ENCODE assay signal across 13 mouse cellular contexts in genomic region chr2:144709285-144709684, GRCm38 (mm10).
DNase-seq lines count a peak whose midpoint lies in the region; ATAC-seq lines count a peak whose summit lies in the region.
"Had no signal": no experiment of that assay in that cellular context is flagged by ENCODE, and none has a peak within 500 bp of the region (broad histone marks: within the 10 kb centered on the region; RNA-seq: fewer than 3 reads in every experiment).

No protein-coding gene starts in this region.

- H3K4me1 ChIP-seq in kidney, embryonic 15.5 days = peaks cover 9% of the 10 kb centered on the region
- H3K4me1 ChIP-seq in liver, embryonic 12.5 days = no peaks in the 10 kb centered on the region

- 63% methylated on average over 1 of the region's 1 CpGs for WGBS in kidney, embryonic 15.5 days
- WGBS in liver, embryonic 12.5 days (ENCODE audit: insufficient replicate concordance) = 68% methylated on average over 1 of the region's 1 CpGs

- no peaks in the 10 kb centered on the region for H3K27me3 ChIP-seq in kidney, embryonic 15.5 days
- no peaks in the 10 kb centered on the region for H3K27me3 ChIP-seq in liver, embryonic 12.5 days (replicated peaks)
- H3K27me3 ChIP-seq: Patski had no signal

- no peak overlapping the region for H3K4me2 ChIP-seq in kidney, embryonic 15.5 days
- no peak overlapping the region for H3K4me2 ChIP-seq in liver, embryonic 12.5 days

- no peak for ATAC-seq in kidney, embryonic 15.5 days (replicated peaks; ENCODE audit: low FRiP score)
- ATAC-seq in liver, embryonic 12.5 days = no peak
- ATAC-seq: Patski had no signal

- no peak overlapping the region for H3K4me3 ChIP-seq in kidney, embryonic 15.5 days (replicated peaks)
- H3K4me3 ChIP-seq in liver, embryonic 12.5 days = no peak overlapping the region

- H3K9ac ChIP-seq in kidney, embryonic 15.5 days = no peak overlapping the region
- no peak overlapping the region for H3K9ac ChIP-seq in liver, embryonic 12.5 days

- DNase-seq in kidney, adult 11 months = no peak
- DNase-seq in adipocyte (ENCODE audit: low spot score) = peak; percentile 50
- peak; percentile 26 for DNase-seq in embryo, embryonic 11.5 days (ENCODE audit: low read depth, low spot score)
- DNase-seq in mesoderm, embryonic 11.5 days (ENCODE audit: low read depth, low spot score) = peak; percentile 63
- DNase-seq in heart, postnatal 25 days (ENCODE audit: low spot score) = no peak
- no peak for DNase-seq in lung, postnatal 25 days (ENCODE audit: low spot score)
- DNase-seq: adrenal gland, adult 2 months; kidney, postnatal 36 days; liver; lung, postnatal 10 days had no signal

- intact Hi-C loops in heart, postnatal 25 days (cut with DNase I) = no loop called here

- 0 out of 2 replicates have a peak, but pooled peaks cover 3% of the 10 kb centered on the region for H3K9me3 ChIP-seq in kidney, embryonic 15.5 days (replicated peaks)
- H3K9me3 ChIP-seq in liver, embryonic 12.5 days (replicated peaks) = no peaks in the 10 kb centered on the region

- 0 out of 2 replicates have a peak overlapping the region, but pooled peaks have one; percentile 2 for H3K27ac ChIP-seq in kidney, embryonic 15.5 days
- H3K27ac ChIP-seq in liver, embryonic 12.5 days = no peak overlapping the region

- H3K36me3 ChIP-seq in kidney, embryonic 15.5 days = no peaks in the 10 kb centered on the region
- no peaks in the 10 kb centered on the region for H3K36me3 ChIP-seq in liver, embryonic 12.5 days

Comparison
In these comparisons a context has a peak if more than half of its experiments do, and no peak if none do; other contexts are left out.
1. DNase-seq: peak in adipocyte (single experiment), embryo, embryonic 11.5 days (single experiment) and mesoderm, embryonic 11.5 days (single experiment); none in kidney, adult 11 months (single experiment), heart, postnatal 25 days (single experiment) and lung, postnatal 25 days (single experiment).